Mouse (Mus musculus) T-helper 1 cell (primary cell): ENCODE measurements around the gene 4833439L19Rik.

Source experiments
- in situ Hi-C: fragments of 300-600 bp; cut with MboI, MseI; formaldehyde crosslinking; loops from one replicate; pipeline ENCODE4 v1.15.1; 2025; ENCODE audit warnings: high pct_unique_total_duplicates

The 4833439L19Rik gene

GRCm38 (mm10) chr13:54521181-54521580, 44.1 kb downstream of the 4833439L19Rik start:
- in situ Hi-C loops, result no loop called here

- in situ Hi-C loops, result no loop called here
Measured at GRCm38 (mm10) chr13:54520221-54520620, 45.0 kb downstream of the 4833439L19Rik start.

- in situ Hi-C loops, result no loop called here
Measured at GRCm38 (mm10) chr13:54505920-54506319, 59.3 kb downstream of the 4833439L19Rik start.

GRCm38 (mm10) chr13:54504611-54505260, 60.5 kb downstream of the 4833439L19Rik start:
- in situ Hi-C loops, result no loop called here

- in situ Hi-C loops, result no loop called here
Measured at GRCm38 (mm10) chr13:54503604-54504521, 61.4 kb downstream of the 4833439L19Rik start, which contains the start of gene Simc1. TSS of gene Simc1 (plus strand) at chr13:54503779.

- in situ Hi-C loops, result no loop called here
Measured at GRCm38 (mm10) chr13:54503278-54503603, 62.0 kb downstream of the 4833439L19Rik start.

GRCm38 (mm10) chr13:54501957-54502690, 63.1 kb downstream of the 4833439L19Rik start:
- in situ Hi-C loops, result no loop called here

- in situ Hi-C loops, result no loop called here
Measured at GRCm38 (mm10) chr13:54501352-54501751, 63.9 kb downstream of the 4833439L19Rik start.
